Mouse (Mus musculus): Measurements from ENCODE around the gene Unc13b.

DNA sequence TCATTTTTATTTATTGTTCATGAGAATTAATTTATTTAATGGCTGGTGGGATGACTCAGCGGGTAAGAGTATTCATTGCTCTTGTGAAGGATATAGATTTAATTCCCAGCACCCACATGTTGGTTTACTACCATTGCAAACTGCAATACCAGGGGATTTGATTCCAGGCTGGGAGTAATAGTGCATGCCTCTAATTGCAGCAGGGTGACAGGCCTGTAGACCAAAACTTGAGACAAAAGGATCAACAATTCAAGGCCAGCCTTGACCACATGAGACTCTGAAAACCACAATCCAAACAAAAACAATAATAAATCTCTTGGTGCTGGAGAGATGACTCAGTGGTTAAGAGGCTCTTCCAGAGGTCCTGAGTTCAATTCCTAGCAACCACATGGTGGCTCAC lies 46.7 kb upstream of the Unc13b start:
- TF ChIP-seq CTCF (IDR thresholded peaks at IDR 0.05; ENCODE audit: low read depth) (no peak), EP300 (IDR thresholded peaks at IDR 0.05; ENCODE audit: low read depth) (no peak)

All from liver, postnatal 0 days (tissue).